Mouse (Mus musculus) forebrain, embryonic 12.5 days (tissue): Measurements from ENCODE around the gene Smco4. TPM values are rescaled to one million over a fixed set of nuclear protein-coding genes. Genes with fewer than 3 reads are reported as not detected.
A peak's percentile ranks its signal among the peaks of the same experiment; 100 is the strongest.
"Not testable (repeated sequence)": the region's sequence is repeated elsewhere in the genome, so short reads cannot be mapped to it uniquely, and the experiment has no call there.

Experiments used
- ATAC-seq: fragments of 200-750 bp; cut with Nextera tagmentation; 2 replicates; pipeline ENCODE4 v1.8.0; 2017; ENCODE audit warnings: moderate TSS enrichment; ENCODE audit not compliant: low FRiP score
- H3K27ac ChIP-seq: fragments of 300-500 bp; sonication (generic); 2 replicates; pipeline ENCODE4 v1.5.1; 2016; ENCODE audit warnings: mild to moderate bottlenecking
- H3K27me3 ChIP-seq: fragments of 300-500 bp; sonication (generic); 2 replicates; pipeline ENCODE4 v1.6.1; 2016; ENCODE audit warnings: mild to moderate bottlenecking
- H3K36me3 ChIP-seq: fragments of 300-500 bp; sonication (generic); replicated peaks from 2 replicates; pipeline ENCODE4 v1.6.1; 2016; ENCODE audit warnings: mild to moderate bottlenecking
- H3K4me1 ChIP-seq: fragments of 300-500 bp; sonication (generic); 2 replicates; pipeline ENCODE4 v1.6.1; 2016
- H3K4me2 ChIP-seq: fragments of 300-500 bp; sonication (generic); 2 replicates; pipeline ENCODE4 v1.6.1; 2016; ENCODE audit warnings: mild to moderate bottlenecking, moderate library complexity
- H3K4me3 ChIP-seq: fragments of 300-500 bp; sonication (generic); replicated peaks from 2 replicates; pipeline ENCODE4 v1.5.1; 2016; ENCODE audit warnings: mild to moderate bottlenecking
- H3K9ac ChIP-seq: fragments of 300-500 bp; sonication (generic); 2 replicates; pipeline ENCODE4 v1.6.1; 2016; ENCODE audit warnings: mild to moderate bottlenecking
- H3K9me3 ChIP-seq: fragments of 300-500 bp; sonication (generic); 2 replicates; pipeline ENCODE4 v1.6.1; 2016
- WGBS: fragments of 180-500 bp; shearing (Covaris S2); methylation state at CpG from one replicate; pipeline ENCODE4 v1.1.7; 2016; 5-methylcytosine and 5-hydroxymethylcytosine counted together
- polyA plus RNA-seq: library from polyadenylated mRNA; unstranded; fragments of >200 nt; fragmentation: Nextera tagmentation; extraction: Ambion mirVana; gene quantifications from 2 replicates; pipeline ENCODE4 v1.2.1, GENCODE M21; 2016

Gene Smco4
- polyA plus RNA-seq, 1 experiment from 2014 or later = 2.6 TPM

DNA sequence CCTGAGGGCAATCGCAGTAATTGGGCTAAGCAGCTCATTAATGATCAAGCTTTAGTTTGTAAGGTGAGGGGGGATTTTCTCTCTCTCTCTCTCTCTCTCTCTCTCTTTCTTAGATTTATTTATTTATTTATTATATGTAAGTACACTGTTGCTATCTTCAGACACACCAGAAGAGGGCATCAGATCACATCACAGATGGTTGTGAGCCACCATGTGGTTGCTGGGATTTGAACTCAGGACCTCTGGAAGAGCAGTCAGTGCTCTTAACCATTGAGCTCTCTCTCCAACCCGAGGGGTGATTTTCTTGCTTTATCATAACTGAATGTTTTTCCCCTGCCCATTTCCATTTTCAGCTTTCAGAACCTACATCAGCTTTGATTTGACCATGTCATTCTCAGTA is 2.0 kb downstream of the Smco4 start:
- WGBS = 92% methylated on average over 2 of the region's 2 CpGs
- not testable (repeated sequence) for H3K36me3 ChIP-seq, H3K27me3 ChIP-seq, H3K4me3 ChIP-seq, H3K9me3 ChIP-seq, ATAC-seq, H3K9ac ChIP-seq, H3K4me2 ChIP-seq, H3K27ac ChIP-seq
- H3K4me1 ChIP-seq = peaks cover 27% of the 10 kb centered on the region

DNA sequence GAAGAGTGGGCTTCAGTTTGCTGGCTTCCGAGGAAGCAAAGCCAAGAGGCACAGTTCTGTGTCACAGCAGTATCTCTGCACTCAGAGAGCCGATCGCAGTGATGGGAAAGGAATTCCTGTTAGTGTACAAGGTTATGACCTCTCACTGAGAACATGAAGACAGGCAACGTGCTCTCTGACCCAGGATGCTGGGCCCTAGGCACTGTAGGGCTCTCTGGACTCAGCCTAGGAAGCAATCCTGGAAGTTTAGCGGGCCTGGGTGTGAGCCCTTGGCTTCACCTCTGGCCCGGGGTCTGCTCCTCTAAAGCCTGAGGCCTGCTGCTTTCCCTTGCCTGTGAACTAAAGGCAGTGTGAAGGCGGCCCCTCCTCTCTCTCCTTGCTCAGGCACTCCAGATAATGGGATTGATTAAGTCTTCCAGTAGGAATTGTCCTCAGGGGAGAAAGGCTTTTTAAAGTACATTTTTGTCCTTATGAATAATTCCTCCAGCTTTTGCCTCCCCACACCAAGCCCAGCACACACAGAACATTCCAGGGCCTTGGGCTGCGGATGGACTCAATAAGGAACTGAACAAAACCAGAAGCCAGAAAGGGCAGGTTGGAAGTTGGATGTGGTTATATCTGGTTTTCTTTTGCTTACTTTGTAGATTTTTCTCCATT is 2.8 kb downstream of the Smco4 start:
- no peak for ATAC-seq
- Histone ChIP-seq H3K36me3 (no peaks in the 10 kb centered on the region), H3K9ac (no peak overlapping the region), H3K4me3 (no peak overlapping the region), H3K9me3 (no peaks in the 10 kb centered on the region), H3K27ac (peak overlapping the region; percentile 14; the same call in 1 of the 2 replicates), H3K27me3 (no peaks in the 10 kb centered on the region), H3K4me1 (peaks cover 27% of the 10 kb centered on the region), H3K4me2 (no peak overlapping the region)
- 21% methylated on average over 8 of the region's 8 CpGs for WGBS

DNA sequence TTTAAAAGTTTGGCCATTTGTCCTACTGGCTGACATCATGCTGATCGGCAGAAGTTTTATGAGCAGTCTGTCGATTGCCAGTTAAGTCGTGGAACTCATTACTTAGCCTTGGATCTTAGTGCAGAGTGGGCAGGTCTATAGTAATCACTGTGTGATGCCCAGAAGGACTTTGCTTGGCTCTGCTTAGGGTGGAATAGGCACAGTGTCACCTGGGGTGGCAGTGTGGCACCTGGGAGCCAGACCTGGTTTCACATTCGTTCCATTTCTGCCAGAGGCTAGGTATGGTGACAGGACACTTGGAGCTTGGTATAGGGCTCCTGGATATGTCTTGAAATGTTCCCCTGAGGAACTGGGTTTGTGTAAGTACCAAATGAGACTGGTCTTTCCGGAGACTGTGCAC is 6.8 kb downstream of the Smco4 start:
- H3K27me3 ChIP-seq = no peaks in the 10 kb centered on the region
- peaks cover 22% of the 10 kb centered on the region for H3K4me1 ChIP-seq
- H3K27ac ChIP-seq = no peak overlapping the region
- H3K4me3 ChIP-seq = no peak overlapping the region
- H3K4me2 ChIP-seq = no peak overlapping the region
- 88% methylated on average over 5 of the region's 5 CpGs for whole genome bisulfite sequencing
- no peak for ATAC-seq
- H3K9me3 ChIP-seq = no peaks in the 10 kb centered on the region
- no peak overlapping the region for H3K9ac ChIP-seq
- H3K36me3 ChIP-seq = no peaks in the 10 kb centered on the region

DNA sequence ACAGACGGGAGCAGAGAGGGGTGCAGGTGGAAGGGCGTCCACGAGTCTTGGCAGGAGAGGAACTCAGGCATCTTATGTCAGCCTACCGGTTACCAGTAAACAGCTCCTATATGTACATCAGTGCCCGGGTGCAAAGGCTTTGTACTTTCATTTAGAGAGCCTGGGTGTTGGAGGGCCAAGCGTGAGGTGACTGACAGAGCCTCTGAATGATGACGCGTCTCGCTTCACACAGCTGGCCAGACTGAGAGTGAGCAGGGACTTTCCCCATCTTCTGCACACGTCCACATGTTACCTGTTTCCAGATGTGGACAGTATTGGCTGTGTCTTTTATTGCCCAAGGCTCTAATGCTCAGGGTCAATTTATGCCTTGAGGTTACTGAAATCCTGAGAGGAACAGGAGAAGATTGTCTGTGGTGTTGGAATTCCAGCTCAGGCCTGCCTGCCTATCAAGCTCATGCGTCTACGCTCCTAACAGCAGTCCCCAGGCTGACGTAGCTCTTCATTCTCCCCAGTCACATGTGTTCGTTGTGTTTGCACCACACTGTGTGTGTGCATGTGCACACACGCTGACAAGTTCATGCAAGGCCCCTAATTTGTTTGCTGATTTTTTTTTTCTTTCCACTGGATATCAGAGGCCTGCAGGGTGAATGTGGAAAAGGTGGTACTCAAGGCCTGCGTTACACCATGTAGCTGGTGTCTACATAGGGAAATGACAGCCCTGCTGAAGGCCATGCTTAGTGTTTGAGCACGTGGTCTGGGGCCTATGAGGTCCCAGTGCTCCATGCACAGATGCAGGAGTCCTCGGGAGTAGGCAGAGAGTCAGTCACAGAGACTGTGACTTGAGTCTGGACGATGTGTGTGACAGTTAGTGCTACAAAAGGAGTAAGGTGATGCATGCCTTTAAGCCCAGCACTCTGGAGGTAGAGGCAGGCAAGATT is 8.4 kb downstream of the Smco4 start:
- no peak overlapping the region for H3K4me2 ChIP-seq
- H3K4me1 ChIP-seq = peaks cover 16% of the 10 kb centered on the region
- ATAC-seq = 0 out of 2 replicates have a peak, but pooled peaks have one; percentile 10
- H3K9ac ChIP-seq = no peak overlapping the region
- H3K4me3 ChIP-seq = no peak overlapping the region
- WGBS = 82% methylated on average over 19 of the region's 19 CpGs
- H3K27ac ChIP-seq = no peak overlapping the region
- no peaks in the 10 kb centered on the region for H3K36me3 ChIP-seq
- no peaks in the 10 kb centered on the region for H3K27me3 ChIP-seq
- no peaks in the 10 kb centered on the region for H3K9me3 ChIP-seq

DNA sequence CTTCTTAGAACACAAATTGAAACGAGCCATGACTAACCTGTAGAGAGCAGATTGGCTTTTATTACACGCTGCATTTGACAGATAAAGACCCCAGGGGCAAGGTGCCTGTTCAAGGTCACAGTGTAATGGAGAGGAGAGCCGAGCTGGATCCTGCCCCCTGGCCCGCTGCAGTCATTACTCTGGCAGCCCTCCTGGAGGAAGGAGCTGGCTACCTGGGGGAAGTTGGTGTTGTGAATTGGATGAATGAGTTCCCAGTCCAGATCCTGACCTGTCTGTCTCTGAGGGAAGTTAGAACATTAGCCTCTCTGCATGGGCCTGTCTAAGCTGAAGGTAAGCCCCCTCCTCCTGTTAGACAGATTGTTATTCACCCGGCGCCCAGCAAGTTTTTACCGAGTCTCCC is 9.2 kb downstream of the Smco4 start:
- Histone ChIP-seq H3K4me3 (no peak overlapping the region), H3K27ac (no peak overlapping the region), H3K4me2 (no peak overlapping the region), H3K4me1 (peaks cover 18% of the 10 kb centered on the region), H3K36me3 (no peaks in the 10 kb centered on the region), H3K9me3 (no peaks in the 10 kb centered on the region), H3K27me3 (no peaks in the 10 kb centered on the region), H3K9ac (no peak overlapping the region)
- WGBS = 47% methylated on average over 7 of the region's 7 CpGs
- no peak for ATAC-seq

DNA sequence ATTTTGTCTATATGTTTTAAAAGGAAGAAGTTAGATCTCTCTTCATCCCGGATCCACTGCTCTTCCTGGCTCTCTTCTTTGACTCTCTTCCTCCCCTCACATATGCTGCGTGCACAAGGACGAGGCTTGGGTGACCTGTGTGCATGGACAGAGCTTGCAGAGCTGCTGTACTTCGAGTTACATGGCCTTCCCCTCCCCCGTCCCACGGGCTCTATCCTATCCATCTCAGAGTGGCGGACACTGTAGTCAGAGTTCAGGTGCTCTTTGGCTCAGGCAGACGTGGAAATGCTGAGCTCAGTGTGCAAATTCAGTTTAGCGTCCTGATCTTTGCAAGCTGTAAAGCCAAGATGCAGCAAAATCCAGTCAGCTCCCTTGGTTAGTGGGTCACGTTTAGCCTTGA is 10.1 kb downstream of the Smco4 start:
- 82% methylated on average over 10 of the region's 10 CpGs for WGBS
- no peak for ATAC-seq

DNA sequence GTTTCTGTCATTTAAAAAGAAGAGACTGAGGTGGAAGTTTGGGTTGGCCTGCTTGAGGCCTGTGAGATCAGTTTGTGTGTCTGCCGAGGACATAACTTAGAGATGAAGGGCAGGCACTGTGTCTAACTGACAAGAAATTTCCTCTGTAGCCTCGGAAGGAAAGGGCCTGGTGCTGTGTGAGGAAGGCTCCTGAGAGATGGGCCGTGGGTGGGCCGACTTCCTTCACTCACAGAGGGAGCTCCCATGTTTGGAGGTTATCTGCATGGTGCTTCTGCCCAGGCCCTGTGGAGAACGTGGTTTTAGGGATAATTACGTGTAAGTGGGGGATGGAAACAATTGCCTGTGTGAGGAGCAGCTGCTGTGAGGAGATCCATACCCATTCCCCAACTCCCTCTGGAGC is 10.6 kb downstream of the Smco4 start:
- H3K4me3 ChIP-seq = no peak overlapping the region
- no peaks in the 10 kb centered on the region for H3K36me3 ChIP-seq
- ATAC-seq = no peak
- H3K9ac ChIP-seq = no peak overlapping the region
- H3K4me1 ChIP-seq = peaks cover 18% of the 10 kb centered on the region
- H3K27me3 ChIP-seq = no peaks in the 10 kb centered on the region
- H3K4me2 ChIP-seq = no peak overlapping the region
- H3K27ac ChIP-seq = no peak overlapping the region
- WGBS = 72% methylated on average over 6 of the region's 6 CpGs
- no peaks in the 10 kb centered on the region for H3K9me3 ChIP-seq

More for the DNA sequence above, 10.1 kb downstream of the Smco4 start:
- Histone ChIP-seq H3K36me3 (no peaks in the 10 kb centered on the region), H3K4me3 (no peak overlapping the region), H3K9ac (no peak overlapping the region), H3K4me1 (peaks cover 18% of the 10 kb centered on the region), H3K27ac (no peak overlapping the region), H3K9me3 (no peaks in the 10 kb centered on the region), H3K27me3 (no peaks in the 10 kb centered on the region), H3K4me2 (no peak overlapping the region)

DNA sequence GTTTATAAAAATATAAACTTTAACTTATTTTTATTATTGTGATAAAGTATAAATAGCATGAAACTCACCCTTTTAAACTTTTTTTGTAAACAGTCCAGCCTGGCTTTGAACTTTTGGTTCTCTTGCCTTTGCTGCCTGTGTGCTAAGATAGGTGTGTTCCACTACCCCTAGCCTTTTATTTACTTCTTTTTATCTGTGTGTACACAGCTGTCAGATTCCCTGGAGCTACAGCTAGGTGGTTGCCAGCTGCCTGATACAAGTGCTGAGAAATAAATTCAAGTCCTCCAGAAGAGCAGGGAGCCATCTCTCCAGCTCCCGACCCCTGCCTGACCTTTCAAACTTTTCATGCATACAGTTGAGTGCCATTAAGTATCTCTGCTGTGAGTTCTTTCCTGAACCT is 12.1 kb downstream of the Smco4 start:
- WGBS = 76% methylated on average over 1 of the region's 1 CpGs
- no peak for ATAC-seq
- Histone ChIP-seq H3K27me3 (no peaks in the 10 kb centered on the region), H3K4me2 (no peak overlapping the region), H3K27ac (no peak overlapping the region), H3K4me1 (peaks cover 22% of the 10 kb centered on the region), H3K36me3 (no peaks in the 10 kb centered on the region), H3K9ac (no peak overlapping the region), H3K9me3 (no peaks in the 10 kb centered on the region), H3K4me3 (no peak overlapping the region)

DNA sequence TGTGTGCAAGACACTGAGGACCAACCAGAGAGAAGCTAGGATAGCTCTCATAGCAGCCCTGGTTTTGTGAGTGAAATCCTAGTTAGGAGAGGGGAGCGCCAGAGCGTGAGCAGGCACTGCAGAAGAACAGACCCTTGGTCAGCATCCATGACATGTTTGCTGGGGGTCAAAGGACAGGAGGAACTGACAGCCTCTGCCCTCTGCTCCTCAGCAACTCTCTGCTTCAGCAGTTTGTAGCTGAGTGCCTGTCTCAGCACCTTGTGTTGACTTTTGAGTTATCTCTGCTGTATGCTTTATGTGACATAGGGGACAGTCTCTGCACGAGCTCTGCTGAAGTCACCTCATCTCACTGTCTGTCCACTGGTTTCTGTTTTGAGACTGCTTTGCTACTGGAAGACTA is 13.6 kb downstream of the Smco4 start:
- no peak for ATAC-seq
- Histone ChIP-seq H3K9me3 (no peaks in the 10 kb centered on the region), H3K27me3 (no peaks in the 10 kb centered on the region), H3K36me3 (no peaks in the 10 kb centered on the region), H3K27ac (no peak overlapping the region), H3K4me2 (no peak overlapping the region), H3K4me1 (peaks cover 30% of the 10 kb centered on the region), H3K4me3 (no peak overlapping the region), H3K9ac (no peak overlapping the region)
- 84% methylated on average over 3 of the region's 3 CpGs for WGBS

DNA sequence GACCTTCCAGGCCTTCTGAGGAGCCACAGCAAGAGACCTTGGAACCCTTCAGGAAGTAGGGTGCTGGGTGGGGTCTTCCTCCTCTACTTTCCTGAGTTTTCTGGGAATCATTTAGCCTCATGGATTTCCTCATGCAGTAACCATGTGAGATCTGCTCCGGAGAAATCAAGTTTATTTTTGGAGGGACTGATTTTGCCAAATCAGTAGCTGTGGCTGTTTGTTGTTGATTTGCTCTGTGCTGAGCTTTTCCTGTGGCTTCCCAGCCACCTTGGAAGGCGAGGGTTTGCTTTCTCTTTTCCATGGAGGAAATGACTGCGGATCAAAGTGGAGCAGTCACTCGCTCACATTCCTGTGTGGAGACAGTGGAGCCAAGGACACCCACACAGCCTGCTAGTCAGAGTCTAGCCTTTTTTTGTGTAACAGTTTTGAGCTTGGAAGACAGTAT is 14.2 kb downstream of the Smco4 start:
- H3K4me1 ChIP-seq = peaks cover 29% of the 10 kb centered on the region
- WGBS = 78% methylated on average over 4 of the region's 4 CpGs
- no peak for ATAC-seq

DNA sequence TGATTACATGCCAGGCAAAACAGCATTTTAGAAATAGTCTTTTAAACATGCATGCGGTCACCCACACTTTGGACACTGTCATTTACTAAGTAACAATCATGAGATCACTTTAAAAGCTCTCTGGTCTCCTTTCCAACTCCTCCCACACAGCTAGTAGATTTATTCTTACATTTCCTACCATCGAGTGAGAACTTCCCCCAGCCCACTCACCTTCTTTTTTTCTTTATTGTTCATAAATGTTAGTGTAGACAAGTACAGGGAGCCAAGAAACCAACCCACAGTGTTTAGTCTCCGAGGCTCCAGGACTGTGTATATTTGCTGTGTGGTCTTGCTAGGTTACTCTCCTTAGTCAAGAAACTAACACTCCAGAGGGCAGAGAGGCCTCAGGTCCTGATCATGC is 16.1 kb downstream of the Smco4 start:
- Histone ChIP-seq H3K9ac (no peak overlapping the region), H3K9me3 (no peaks in the 10 kb centered on the region), H3K4me2 (no peak overlapping the region), H3K27ac (no peak overlapping the region), H3K36me3 (no peaks in the 10 kb centered on the region), H3K4me3 (no peak overlapping the region), H3K27me3 (no peaks in the 10 kb centered on the region), H3K4me1 (peaks cover 19% of the 10 kb centered on the region)
- no peak for ATAC-seq
- 84% methylated on average over 3 of the region's 3 CpGs for WGBS

More for the DNA sequence above, 14.2 kb downstream of the Smco4 start:
- Histone ChIP-seq H3K27ac (no peak overlapping the region), H3K4me2 (no peak overlapping the region), H3K4me3 (no peak overlapping the region), H3K9ac (no peak overlapping the region), H3K9me3 (no peaks in the 10 kb centered on the region), H3K27me3 (no peaks in the 10 kb centered on the region), H3K36me3 (no peaks in the 10 kb centered on the region)

DNA sequence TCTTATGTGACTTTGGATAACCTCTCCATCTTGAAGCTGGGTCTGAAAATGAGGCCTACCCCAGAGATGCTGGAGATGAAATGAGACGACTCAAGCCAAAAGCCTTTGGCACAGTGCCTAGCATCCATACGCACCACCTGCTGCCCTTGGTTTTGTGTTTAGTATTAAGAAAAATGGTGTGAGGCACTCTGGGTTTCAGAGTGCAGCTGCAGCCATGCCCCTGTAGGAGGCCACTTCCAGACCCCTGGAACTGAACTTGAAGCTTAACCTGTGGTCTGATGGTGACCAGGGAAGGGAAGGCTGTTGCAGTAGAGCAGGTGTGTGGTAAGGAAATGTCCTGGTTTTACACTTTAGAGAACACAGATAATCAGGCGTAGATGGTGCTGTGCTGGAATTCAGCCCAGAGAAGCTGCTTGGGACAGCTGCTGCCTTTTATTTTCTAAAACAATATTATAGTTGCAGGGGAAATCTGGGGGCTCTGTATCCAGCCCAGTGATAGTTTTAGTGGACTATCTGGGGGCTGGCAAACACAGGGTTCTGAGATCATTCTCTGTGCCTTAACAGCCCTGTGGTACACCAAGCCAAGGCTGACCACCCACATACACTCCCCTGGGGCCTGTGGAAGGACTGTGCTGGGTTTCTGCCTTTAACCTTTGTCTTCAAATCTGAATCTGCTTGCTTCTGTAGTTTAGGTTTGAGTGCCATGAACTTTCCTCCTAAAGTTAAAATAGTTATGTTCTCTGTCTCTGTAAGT is 17.5 kb downstream of the Smco4 start:
- Histone ChIP-seq H3K36me3 (no peaks in the 10 kb centered on the region), H3K4me3 (no peak overlapping the region), H3K4me1 (peaks cover 23% of the 10 kb centered on the region), H3K9ac (no peak overlapping the region), H3K27me3 (no peaks in the 10 kb centered on the region), H3K27ac (peak overlapping the region; percentile 11; the same call in 1 of the 2 replicates), H3K9me3 (no peaks in the 10 kb centered on the region), H3K4me2 (no peak overlapping the region)
- ATAC-seq = peak; percentile 51; the same call in 1 of the 2 replicates
- WGBS = 49% methylated on average over 3 of the region's 3 CpGs
